Mouse (Mus musculus) cerebellum, adult 2 months (tissue): ENCODE measurements around the gene Hist1h4h. TPM values are rescaled to one million over a fixed set of nuclear protein-coding genes. Genes with fewer than 3 reads are reported as not detected.
"Not testable (repeated sequence)": the region's sequence is repeated elsewhere in the genome, so short reads cannot be mapped to it uniquely, and the experiment has no call there.

ENCODE experiments used
- DNase-seq, 2 experiments: peaks; one replicate each; pipeline ENCODE4 v3.0.0; 2021
- H3K27ac ChIP-seq: fragments of 200-500 bp; 2 replicates; pipeline ENCODE4 v1.5.1; 2012; ENCODE audit warnings: low read length, control low read depth, inconsistent platforms; ENCODE audit not compliant: insufficient read depth
- H3K27me3 ChIP-seq: fragments of 200-500 bp; 2 replicates; pipeline ENCODE4 v1.6.1; 2012; ENCODE audit warnings: inconsistent platforms, mild to moderate bottlenecking, low read length, moderate library complexity; ENCODE audit not compliant: control insufficient read depth, insufficient read depth
- H3K4me1 ChIP-seq: fragments of 200-500 bp; 2 replicates; pipeline ENCODE4 v1.6.1; 2011; ENCODE audit warnings: low read length; ENCODE audit not compliant: control insufficient read depth, insufficient read depth
- H3K4me3 ChIP-seq: fragments of 200-500 bp; replicated peaks from 2 replicates; pipeline ENCODE3; 2011; ENCODE audit warnings: mild to moderate bottlenecking, low read depth, low read length, control low read depth; ENCODE audit not compliant: insufficient read depth
- CTCF ChIP-seq: fragments of 200-500 bp; IDR thresholded peaks from 2 replicates; pipeline ENCODE4 v1.5.1; 2011; ENCODE audit warnings: low read depth, mild to moderate bottlenecking, control low read depth, low read length, moderate library complexity, borderline replicate concordance; ENCODE audit not compliant: insufficient read depth
- POLR2A ChIP-seq: fragments of 200-500 bp; IDR thresholded peaks from 2 replicates; pipeline ENCODE4 v1.6.1; 2011; ENCODE audit warnings: low read length, control low read depth, borderline replicate concordance; ENCODE audit not compliant: insufficient read depth
- WGBS: fragments of 180-500 bp; shearing (Covaris S2); methylation state at CpG from one replicate; pipeline ENCODE4 v1.1.7; 2018; 5-methylcytosine and 5-hydroxymethylcytosine counted together
- polyA plus RNA-seq: library from polyadenylated mRNA; depleted of rRNA; stranded (reverse); fragments of >200 nt; gene quantifications from 2 replicates; pipeline ENCODE4 v1.2.3, GENCODE M21; 2012; rRNA removed

The Hist1h4h gene
- polyA plus RNA-seq, 1 experiment, result 33.0 TPM

GRCm38 (mm10) chr13:23575271-23575851 is 44.5 kb downstream of the Hist1h4h start, which contains the start of gene Hist1h3d:
Gene Hist1h3d, plus strand, starts transcription at chr13:23575763.
- no peaks in the 10 kb centered on the region for H3K4me1 ChIP-seq
- H3K27ac ChIP-seq, result no peak within 1 kb of the TSS
- no peaks in the 10 kb centered on the region for H3K27me3 ChIP-seq
- DNase-seq, result peak; percentile 42 to 53
- WGBS, result 2% methylated on average over 18 of the region's 18 CpGs
- TF ChIP-seq CTCF, result no peak
- TF ChIP-seq POLR2A, result no peak
- peak within 1 kb of the TSS; percentile 44 for H3K4me3 ChIP-seq

- H3K27ac ChIP-seq, H3K4me1 ChIP-seq, H3K27me3 ChIP-seq: not testable (repeated sequence)
- DNase-seq, result peak in 1 of 2 experiments; percentile 32
- 14% methylated on average over 13 of the region's 40 CpGs for WGBS
- H3K4me3 ChIP-seq, result peak overlapping the region; percentile 44
These were observed 45.0 kb downstream of the Hist1h4h start for GRCm38 (mm10) chr13:23575864-23576313.

- 77% methylated on average over 7 of the region's 7 CpGs for WGBS
- no peak for DNase-seq
- TF ChIP-seq POLR2A (no peak), CTCF (no peak)
- no peak overlapping the region for H3K4me3 ChIP-seq
- H3K4me1 ChIP-seq, result no peaks in the 10 kb centered on the region
- no peaks in the 10 kb centered on the region for H3K27me3 ChIP-seq
- H3K27ac ChIP-seq, result no peak overlapping the region
These were observed 45.6 kb downstream of the Hist1h4h start for GRCm38 (mm10) chr13:23576351-23576881.

GRCm38 (mm10) chr13:23576906-23577639 is 46.2 kb downstream of the Hist1h4h start:
- no peaks in the 10 kb centered on the region for H3K27me3 ChIP-seq

GRCm38 (mm10) chr13:23577835-23578234 is 47.0 kb downstream of the Hist1h4h start:
- DNase-seq, result no peak
- Histone ChIP-seq H3K27me3 (no peaks in the 10 kb centered on the region), H3K4me1 (no peaks in the 10 kb centered on the region), H3K4me3 (no peak overlapping the region), H3K27ac (no peak overlapping the region)
- TF ChIP-seq CTCF, result no peak
- TF ChIP-seq POLR2A, result no peak
- WGBS, result 92% methylated on average over 1 of the region's 1 CpGs

More at GRCm38 (mm10) chr13:23576906-23577639, 46.2 kb downstream of the Hist1h4h start:
- TF ChIP-seq CTCF (no peak), POLR2A (no peak)
- Histone ChIP-seq H3K4me3 (no peak overlapping the region), H3K27ac (no peak overlapping the region), H3K4me1 (no peaks in the 10 kb centered on the region)
- DNase-seq, result no peak
- WGBS, result 76% methylated on average over 6 of the region's 6 CpGs

Other genes with a start within 250 kb of the Hist1h4h start
- gene Zfp322a, start 161.8 kb upstream of the Hist1h4h start, polyA plus RNA-seq, result 14.6 and 16.0 TPM in 2 replicates
- 9.8 and 10.7 TPM in 2 replicates for gene Abt1, start 107.2 kb upstream of the Hist1h4h start, polyA plus RNA-seq
- gene Btn1a1, start 65.1 kb upstream of the Hist1h4h start, polyA plus RNA-seq, result 0.21 and 0.32 TPM in 2 replicates
- gene Btn2a2, start 42.2 kb upstream of the Hist1h4h start, polyA plus RNA-seq, result 0.20 and 0.21 TPM in 2 replicates
- 0.60 and 2.4 TPM in 2 replicates for gene Hist1h2af, start 2.9 kb downstream of the Hist1h4h start, polyA plus RNA-seq
- gene Hist1h3g, start 4.4 kb downstream of the Hist1h4h start, polyA plus RNA-seq, result 0.29 TPM in 1 of 2 replicates, not detected in the other
- gene Hist1h2bh, start 12.3 kb downstream of the Hist1h4h start, polyA plus RNA-seq, result 0.33 and 0.34 TPM in 2 replicates
- 0.32 and 0.33 TPM in 2 replicates for gene Hist1h3f, start 13.0 kb downstream of the Hist1h4h start, polyA plus RNA-seq
- gene Hist1h4f, start 20.6 kb downstream of the Hist1h4h start, polyA plus RNA-seq, result 4.7 and 7.0 TPM in 2 replicates
- gene Hist1h1d, start 22.2 kb downstream of the Hist1h4h start, polyA plus RNA-seq, result 0.05 and 0.14 TPM in 2 replicates
- 1.5 and 3.2 TPM in 2 replicates for gene Hist1h3e, start 31.3 kb downstream of the Hist1h4h start, polyA plus RNA-seq
- gene Hist1h2ae, start 40.2 kb downstream of the Hist1h4h start, polyA plus RNA-seq, result 0.33 and 0.60 TPM in 2 replicates
- 7.3 and 9.3 TPM in 2 replicates for gene Hist1h2bg, start 40.3 kb downstream of the Hist1h4h start, polyA plus RNA-seq
- 0.65 and 0.98 TPM in 2 replicates for gene Hist1h2bf, start 43.1 kb downstream of the Hist1h4h start, polyA plus RNA-seq
- gene Hist1h2ad, start 43.3 kb downstream of the Hist1h4h start, polyA plus RNA-seq, result 1.2 and 1.9 TPM in 2 replicates
- 2.0 and 2.8 TPM in 2 replicates for gene Hist1h3d, start 44.7 kb downstream of the Hist1h4h start, polyA plus RNA-seq
- 5.8 and 8.0 TPM in 2 replicates for gene Hist1h4d, start 50.5 kb downstream of the Hist1h4h start, polyA plus RNA-seq
- 4.2 and 5.5 TPM in 2 replicates for gene Hist1h2be, start 90.1 kb downstream of the Hist1h4h start, polyA plus RNA-seq
- gene Hist1h1e, start 91.5 kb downstream of the Hist1h4h start, polyA plus RNA-seq, result 4.1 and 6.1 TPM in 2 replicates
- gene Hist1h2ac, start 152.9 kb downstream of the Hist1h4h start, polyA plus RNA-seq, result 0.85 and 1.1 TPM in 2 replicates
- gene Hist1h2bc, start 153.1 kb downstream of the Hist1h4h start, polyA plus RNA-seq, result 109 and 119 TPM in 2 replicates
- gene Hist1h1t, start 164.8 kb downstream of the Hist1h4h start, polyA plus RNA-seq, result not detected in 2 replicates
- 5.8 and 9.1 TPM in 2 replicates for gene Hist1h4c, start 167.4 kb downstream of the Hist1h4h start, polyA plus RNA-seq
- 6.2 and 7.1 TPM in 2 replicates for gene Hfe, start 179.8 kb downstream of the Hist1h4h start, polyA plus RNA-seq
- gene Hist1h1c, start 207.8 kb downstream of the Hist1h4h start, polyA plus RNA-seq, result 34.6 and 42.8 TPM in 2 replicates
- gene Hist1h3c, start 214.6 kb downstream of the Hist1h4h start, polyA plus RNA-seq, result 0.23 and 0.30 TPM in 2 replicates
- 0.56 and 0.97 TPM in 2 replicates for gene Hist1h2bb, start 215.7 kb downstream of the Hist1h4h start, polyA plus RNA-seq
- gene Hist1h2ab, start 220.1 kb downstream of the Hist1h4h start, polyA plus RNA-seq, result 1.1 TPM in 1 of 2 replicates, not detected in the other
- 0.40 TPM in 1 of 2 replicates, not detected in the other for gene Hist1h3b, start 221.2 kb downstream of the Hist1h4h start, polyA plus RNA-seq
- 4.8 and 5.4 TPM in 2 replicates for gene Hist1h4b, start 226.0 kb downstream of the Hist1h4h start, polyA plus RNA-seq
- 3.5 and 4.7 TPM in 2 replicates for gene Hist1h4a, start 230.2 kb downstream of the Hist1h4h start, polyA plus RNA-seq
- gene Hist1h3a, start 231.3 kb downstream of the Hist1h4h start, polyA plus RNA-seq, result 0.43 and 1.2 TPM in 2 replicates
- 0.52 TPM in 1 of 2 replicates, not detected in the other for gene Hist1h1a, start 232.6 kb downstream of the Hist1h4h start, polyA plus RNA-seq
- gene Trim38, start 238.9 kb downstream of the Hist1h4h start, polyA plus RNA-seq, result 0.08 and 0.10 TPM in 2 replicates